Mouse (Mus musculus) embryonic facial prominence, embryonic 14.5 days (tissue): ENCODE data around the gene Srrm3. TPM values are rescaled to one million over a fixed set of nuclear protein-coding genes. Genes with fewer than 3 reads are reported as not detected.

ENCODE experiments used
- ATAC-seq: fragments of 200-750 bp; cut with Nextera tagmentation; 2 replicates; pipeline ENCODE4 v1.8.0; 2017; ENCODE audit warnings: low read depth, moderate number of reproducible peaks, moderate TSS enrichment
- DNase-seq: peaks from one replicate; pipeline ENCODE4 v3.0.0-alpha.2; 2015; ENCODE audit warnings: low spot score
- H3K27ac ChIP-seq: fragments of 300-500 bp; sonication (generic); replicated peaks from 2 replicates; pipeline ENCODE4 v1.5.1; 2014; ENCODE audit warnings: low read depth, mild to moderate bottlenecking, low read length, moderate library complexity
- H3K27me3 ChIP-seq: fragments of 300-500 bp; sonication (generic); replicated peaks from 2 replicates; pipeline ENCODE4 v1.6.1; 2014; ENCODE audit warnings: low read length; ENCODE audit not compliant: control insufficient read depth, insufficient read depth
- H3K36me3 ChIP-seq: fragments of 300-500 bp; sonication (generic); 2 replicates; pipeline ENCODE4 v1.6.1; 2014; ENCODE audit warnings: low read length, mixed read lengths; ENCODE audit not compliant: control insufficient read depth, insufficient read depth
- H3K4me1 ChIP-seq: fragments of 300-500 bp; sonication (generic); 2 replicates; pipeline ENCODE4 v1.6.1; 2014; ENCODE audit warnings: antibody characterized with exemption, low read length; ENCODE audit not compliant: control insufficient read depth, insufficient read depth
- H3K4me2 ChIP-seq: fragments of 300-500 bp; sonication (generic); 2 replicates; pipeline ENCODE4 v1.6.1; 2014; ENCODE audit warnings: low read depth, mild to moderate bottlenecking, low read length, moderate library complexity, mixed read lengths
- H3K4me3 ChIP-seq: fragments of 300-500 bp; sonication (generic); 2 replicates; pipeline ENCODE4 v1.5.1; 2014; ENCODE audit warnings: low read depth, mild to moderate bottlenecking, low read length
- H3K9ac ChIP-seq: fragments of 300-500 bp; sonication (generic); 2 replicates; pipeline ENCODE4 v1.6.1; 2014; ENCODE audit warnings: low read depth, mild to moderate bottlenecking, low read length, moderate library complexity, mixed read lengths
- H3K9me3 ChIP-seq: fragments of 300-500 bp; sonication (generic); 2 replicates; pipeline ENCODE4 v1.6.1; 2016; ENCODE audit warnings: low read length; ENCODE audit not compliant: control insufficient read depth
- WGBS: fragments of 180-500 bp; shearing (Covaris S2); extraction: QIAGEN DNeasy Blood & Tissue Kit; methylation state at CpG from one replicate; pipeline ENCODE4 v1.1.7; 2014; 5-methylcytosine and 5-hydroxymethylcytosine counted together
- polyA plus RNA-seq: library from polyadenylated mRNA; unstranded; fragments of >200 nt; fragmentation: Nextera tagmentation; extraction: Ambion mirVana; gene quantifications from 2 replicates; pipeline ENCODE4 v1.2.1, GENCODE M21; 2014

The Srrm3 gene
- 1.1 and 1.5 TPM in 2 replicates for polyA plus RNA-seq

DNA sequence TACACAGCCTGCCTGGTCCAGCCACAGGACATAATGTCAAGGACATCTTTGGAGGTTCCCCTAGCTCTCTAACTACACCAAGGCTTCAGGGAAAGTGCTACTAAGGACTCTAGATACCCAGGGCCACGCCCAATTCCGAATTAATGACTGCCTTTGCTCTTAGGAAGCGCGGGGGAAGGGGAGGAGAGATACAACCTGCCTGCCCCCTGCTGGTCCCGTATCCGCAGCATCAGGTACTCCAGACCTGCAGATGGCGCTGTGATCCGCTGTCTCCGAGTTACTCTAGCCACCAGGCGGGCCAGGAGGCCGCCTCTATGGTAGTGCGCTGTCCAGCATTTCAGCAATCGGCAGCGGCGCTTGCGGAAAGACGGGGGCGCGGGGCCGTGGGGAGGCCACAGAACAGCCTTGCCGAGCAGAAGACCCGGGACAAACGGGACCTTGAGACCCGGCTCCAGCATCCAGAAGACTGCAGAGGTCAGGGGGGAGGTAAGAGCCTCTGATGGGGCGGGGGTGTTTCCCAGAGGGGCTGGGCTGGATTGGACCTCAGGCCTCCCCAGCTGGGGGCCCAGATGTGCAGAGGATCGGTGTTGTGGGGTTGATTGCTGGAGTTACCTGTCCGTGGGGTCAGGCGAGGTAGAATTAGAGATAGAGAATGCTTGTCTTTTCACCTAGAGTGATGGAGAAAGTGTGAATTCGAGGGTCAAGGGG is at the start of gene Srrm3:
Srrm3 (plus strand) TSS at position 336 of the 708 bp plus-strand sequence.
- WGBS, result 5% methylated on average over 26 of the region's 29 CpGs
- peak; percentile 88 for DNase-seq
- H3K4me3 ChIP-seq, result no peak within 1 kb of the TSS; the same call in 1 of the 2 replicates
- no peaks in the 10 kb centered on the region for H3K27me3 ChIP-seq
- H3K9ac ChIP-seq, result peak within 1 kb of the TSS; percentile 2; the same call in 1 of the 2 replicates
- peak within 1 kb of the TSS; percentile 25; the same call in 1 of the 2 replicates for H3K4me2 ChIP-seq
- no peaks in the 10 kb centered on the region for H3K4me1 ChIP-seq
- H3K27ac ChIP-seq, result no peak within 1 kb of the TSS
- H3K9me3 ChIP-seq, result no peaks in the 10 kb centered on the region
- no peaks in the 10 kb centered on the region for H3K36me3 ChIP-seq
- peak; percentile 74 for ATAC-seq

DNA sequence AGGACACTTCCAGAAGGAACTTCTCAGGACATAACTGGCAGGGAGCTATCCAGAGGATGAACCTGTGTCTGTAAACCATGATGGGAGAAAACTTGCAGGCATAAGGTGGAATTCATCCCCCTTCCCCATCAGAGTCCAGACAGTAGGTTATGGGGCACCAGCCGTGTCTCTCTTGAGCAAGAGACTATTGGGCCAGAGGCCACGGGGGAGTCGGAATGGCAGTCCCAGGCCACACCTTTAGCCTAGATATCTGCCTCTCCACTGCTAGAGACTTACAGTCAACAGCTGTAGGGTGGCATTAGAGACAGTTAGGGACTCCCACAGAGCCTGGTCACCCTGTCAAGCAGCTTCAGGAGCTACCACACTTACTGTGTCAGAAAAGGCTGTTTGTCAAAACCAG is 44.8 kb upstream of the Srrm3 start:
- ATAC-seq (no peak), DNase-seq (no peak)
- Histone ChIP-seq H3K9me3 (no peaks in the 10 kb centered on the region), H3K4me3 (no peak overlapping the region), H3K27ac (no peak overlapping the region), H3K4me2 (no peak overlapping the region), H3K27me3 (no peaks in the 10 kb centered on the region), H3K4me1 (no peaks in the 10 kb centered on the region), H3K36me3 (no peaks in the 10 kb centered on the region), H3K9ac (no peak overlapping the region)
- 86% methylated on average over 3 of the region's 3 CpGs for WGBS

DNA sequence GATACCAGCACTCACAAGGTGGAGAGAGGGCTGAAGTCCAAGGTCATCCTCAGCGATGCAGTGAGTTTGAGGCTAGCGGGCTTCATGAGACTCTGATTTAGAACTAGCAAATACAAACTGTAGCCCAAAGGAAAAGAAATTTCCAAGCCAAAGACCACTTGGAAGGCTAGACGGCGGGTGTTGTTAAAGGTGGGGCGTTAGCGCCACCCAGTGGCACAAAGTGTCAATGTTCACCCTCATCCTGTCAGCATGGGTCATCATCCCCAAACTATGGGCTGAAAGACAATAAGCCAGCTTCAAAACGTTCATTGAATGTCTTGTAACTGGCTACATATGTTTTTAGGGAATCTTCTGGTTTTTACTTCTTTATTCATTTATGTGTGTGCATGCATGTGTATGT is 43.2 kb upstream of the Srrm3 start:
- H3K4me1 ChIP-seq, result no peaks in the 10 kb centered on the region
- no peak overlapping the region for H3K4me2 ChIP-seq
- H3K9me3 ChIP-seq, result no peaks in the 10 kb centered on the region
- H3K36me3 ChIP-seq, result no peaks in the 10 kb centered on the region
- peak; percentile 80 for DNase-seq
- no peak overlapping the region for H3K9ac ChIP-seq
- WGBS, result 3% methylated on average over 7 of the region's 7 CpGs
- no peaks in the 10 kb centered on the region for H3K27me3 ChIP-seq
- peak; percentile 67; the same call in 1 of the 2 replicates for ATAC-seq
- no peak overlapping the region for H3K27ac ChIP-seq
- no peak overlapping the region for H3K4me3 ChIP-seq

DNA sequence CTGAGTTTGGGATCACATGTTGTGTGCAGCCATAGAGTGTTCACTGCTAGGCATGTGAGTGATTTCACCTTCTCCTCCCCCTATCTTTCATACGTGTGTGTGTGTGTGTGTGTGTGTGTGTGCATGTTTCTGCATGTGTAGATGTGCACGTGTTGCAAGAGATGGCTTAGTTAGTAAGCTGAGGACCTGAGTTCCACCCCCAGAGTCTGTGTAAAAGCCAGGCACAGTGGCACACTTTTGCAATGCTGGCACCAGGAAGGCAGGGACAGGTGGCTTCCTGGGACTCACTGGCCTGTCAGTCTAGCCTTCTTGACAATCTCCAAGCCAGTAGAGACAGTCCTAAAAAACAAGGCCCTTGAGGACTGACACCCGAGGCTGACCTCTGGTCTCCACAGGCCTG is 41.7 kb upstream of the Srrm3 start:
- Histone ChIP-seq H3K9ac (no peak overlapping the region), H3K4me2 (no peak overlapping the region), H3K36me3 (no peaks in the 10 kb centered on the region), H3K4me3 (no peak overlapping the region), H3K27ac (no peak overlapping the region), H3K27me3 (no peaks in the 10 kb centered on the region), H3K9me3 (no peaks in the 10 kb centered on the region), H3K4me1 (no peaks in the 10 kb centered on the region)
- DNase-seq (no peak), ATAC-seq (no peak)
- 63% methylated on average over 3 of the region's 3 CpGs for WGBS

DNA sequence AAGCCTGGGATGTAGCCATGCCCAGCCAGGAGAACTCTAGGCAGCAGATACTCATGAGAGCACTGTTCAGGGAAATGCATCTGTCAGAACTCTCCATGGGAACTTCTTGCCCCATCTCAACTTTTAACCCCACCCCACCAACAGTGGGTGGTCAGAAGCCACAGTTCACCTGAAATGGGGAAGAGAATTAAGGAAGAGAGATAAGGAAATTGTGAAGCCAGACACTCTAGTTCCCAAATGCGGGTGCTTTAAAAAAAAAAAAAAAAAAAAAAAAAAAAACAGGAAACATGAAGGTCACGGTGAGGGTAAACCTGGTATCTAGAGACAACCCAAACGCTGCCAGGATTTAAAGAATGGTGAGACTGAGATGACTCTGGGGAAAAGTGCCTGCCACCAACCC is 34.2 kb upstream of the Srrm3 start:
- WGBS, result 50% methylated on average over 3 of the region's 3 CpGs
- Histone ChIP-seq H3K4me3 (no peak overlapping the region), H3K4me2 (no peak overlapping the region), H3K27me3 (no peaks in the 10 kb centered on the region), H3K4me1 (peaks cover 2% of the 10 kb centered on the region), H3K9me3 (no peaks in the 10 kb centered on the region), H3K36me3 (no peaks in the 10 kb centered on the region), H3K27ac (no peak overlapping the region), H3K9ac (no peak overlapping the region)
- ATAC-seq (no peak), DNase-seq (no peak)

DNA sequence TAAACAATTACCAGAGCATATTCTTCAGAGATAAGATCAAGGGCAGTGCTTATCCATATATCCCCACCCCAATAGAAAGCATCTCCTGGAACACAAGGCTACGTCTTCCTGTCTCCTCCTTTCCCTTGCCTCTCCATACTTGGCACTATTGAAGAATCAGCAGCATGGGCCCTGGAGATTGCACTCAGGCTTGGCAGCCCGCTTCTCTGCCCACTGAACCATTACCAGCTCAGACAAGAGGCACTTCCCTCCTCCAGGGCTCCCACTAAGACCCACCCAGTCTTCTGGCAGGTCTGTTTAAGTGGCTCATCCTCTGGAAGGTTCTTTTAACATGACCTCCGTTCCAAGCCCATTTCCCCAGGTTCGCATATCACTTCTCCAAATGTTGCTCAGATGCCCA is 30.1 kb upstream of the Srrm3 start:
- H3K4me3 ChIP-seq, result no peak overlapping the region
- peaks cover 11% of the 10 kb centered on the region for H3K4me1 ChIP-seq
- no peak overlapping the region for H3K9ac ChIP-seq
- no peak overlapping the region for H3K27ac ChIP-seq
- ATAC-seq (no peak), DNase-seq (no peak)
- no peaks in the 10 kb centered on the region for H3K27me3 ChIP-seq
- WGBS, result 81% methylated on average over 4 of the region's 4 CpGs
- no peaks in the 10 kb centered on the region for H3K9me3 ChIP-seq
- peaks cover 4% of the 10 kb centered on the region for H3K36me3 ChIP-seq
- no peak overlapping the region for H3K4me2 ChIP-seq

DNA sequence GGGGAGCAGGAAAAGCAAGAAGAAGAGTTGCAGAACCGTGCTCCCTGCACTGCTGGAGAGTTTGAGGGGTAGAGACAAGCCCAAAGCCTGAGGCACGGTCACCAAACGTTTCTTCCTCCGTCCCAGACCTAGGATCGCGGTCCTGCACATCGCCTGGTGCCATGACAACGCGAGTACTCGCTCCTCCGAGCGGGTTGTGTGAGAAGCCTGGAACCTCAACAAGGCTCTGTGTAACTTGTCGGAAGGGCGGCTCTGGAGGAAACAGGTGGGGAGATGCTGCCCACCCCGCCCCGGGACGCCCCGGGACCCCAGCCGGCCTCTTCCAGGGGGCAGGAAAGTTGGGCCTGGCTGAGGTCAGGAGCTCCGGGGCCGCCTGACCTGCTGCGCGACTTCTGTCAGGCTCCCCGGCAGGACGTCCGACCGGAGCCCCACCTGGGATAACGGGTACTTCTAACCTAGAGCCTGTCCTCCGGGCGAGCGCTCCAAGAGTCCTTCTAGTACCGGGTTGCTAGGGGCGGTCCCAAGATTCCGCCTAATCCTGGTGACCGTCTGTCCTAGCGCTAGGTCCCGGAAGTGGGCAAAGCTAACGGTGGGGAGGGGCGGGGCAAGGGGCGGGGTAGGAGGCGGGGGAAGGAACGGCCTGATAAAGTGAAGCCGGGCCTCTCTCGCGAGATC is 28.8 kb upstream of the Srrm3 start, which contains the start of gene Styxl1:
Styxl1 (minus strand) TSS at position 590 of the 675 bp plus-strand sequence.
- H3K27ac ChIP-seq, result peak within 1 kb of the TSS; percentile 94
- DNase-seq, result peak; percentile 61
- peak; percentile 27 for ATAC-seq
- no peaks in the 10 kb centered on the region for H3K27me3 ChIP-seq
- 0% methylated on average over 26 of the region's 45 CpGs for WGBS
- H3K4me2 ChIP-seq, result peak within 1 kb of the TSS; percentile 95
- no peaks in the 10 kb centered on the region for H3K9me3 ChIP-seq
- peak within 1 kb of the TSS; percentile 99 for H3K9ac ChIP-seq
- H3K36me3 ChIP-seq, result peaks cover 16% of the 10 kb centered on the region
- H3K4me1 ChIP-seq, result peaks cover 11% of the 10 kb centered on the region
- peak within 1 kb of the TSS; percentile 67 for H3K4me3 ChIP-seq

DNA sequence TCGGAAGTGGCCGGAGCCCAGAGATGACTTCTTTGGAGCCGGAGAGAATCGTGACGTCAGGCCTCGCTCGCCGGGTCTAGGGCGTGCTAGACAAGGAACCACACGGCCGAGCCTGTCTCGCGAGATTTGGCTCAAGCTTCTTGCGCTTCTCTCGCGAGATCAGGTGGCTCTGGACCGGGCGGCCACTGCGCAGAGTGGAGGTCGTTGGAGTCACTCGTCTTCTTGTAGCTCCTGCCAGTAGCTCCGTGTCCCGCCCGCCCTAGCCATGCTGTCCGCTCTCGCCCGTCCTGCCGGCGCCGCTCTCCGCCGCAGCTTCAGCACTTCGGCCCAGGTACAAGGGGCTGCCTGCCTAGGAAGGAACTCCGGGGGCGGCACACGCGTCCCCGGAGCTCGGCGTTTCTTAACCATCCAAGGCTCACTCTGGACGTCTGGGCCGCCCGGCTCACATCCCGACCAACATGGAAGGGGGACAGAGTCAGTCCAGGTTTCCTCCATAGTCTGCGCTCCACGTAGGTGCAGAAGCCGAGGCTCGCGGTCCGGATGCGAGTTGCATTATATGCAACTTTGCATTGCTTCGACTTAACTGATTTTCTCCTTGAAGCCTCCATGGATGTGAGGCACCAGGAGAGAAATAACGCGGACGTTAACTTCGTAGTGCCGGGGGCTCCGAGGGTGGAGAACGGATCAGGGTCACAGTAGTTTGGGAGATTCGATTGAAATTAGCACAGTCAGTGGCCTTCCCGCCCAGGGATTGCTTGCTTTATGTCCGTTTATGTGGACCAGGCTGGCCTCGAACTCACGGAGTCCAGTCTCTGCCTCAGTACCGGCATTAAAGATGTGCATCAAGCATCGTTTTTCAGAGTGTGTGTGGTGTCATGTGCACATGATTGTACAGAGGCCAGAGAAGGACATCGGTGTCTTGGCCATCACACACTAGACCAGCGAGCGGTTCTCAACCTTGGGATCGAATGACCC is 27.9 kb upstream of the Srrm3 start, which contains the start of gene Mdh2:
Mdh2 (plus strand) TSS at position 10 of the 975 bp plus-strand sequence.
- under 1% methylated on average over 48 of the region's 70 CpGs for WGBS
- Histone ChIP-seq H3K9ac (peak within 1 kb of the TSS; percentile 99), H3K4me3 (peak within 1 kb of the TSS; percentile 67), H3K27me3 (no peaks in the 10 kb centered on the region), H3K27ac (peak within 1 kb of the TSS; percentile 94), H3K9me3 (no peaks in the 10 kb centered on the region), H3K4me1 (peaks cover 11% of the 10 kb centered on the region), H3K4me2 (peak within 1 kb of the TSS; percentile 95), H3K36me3 (peaks cover 25% of the 10 kb centered on the region)
- DNase-seq (peak; percentile 100), ATAC-seq (peak; percentile 98)
